ENCODE assay signal across 12 mouse cellular contexts in genomic region chr11:100710977-100711376, GRCm38 (mm10). TPM values are rescaled to one million over a fixed set of nuclear protein-coding genes. Genes with fewer than 3 reads are reported as not detected.
A peak's percentile ranks its signal among the peaks of the same experiment; 100 is the strongest.
DNase-seq lines count a peak whose midpoint lies in the region; ATAC-seq and TF ChIP-seq lines count a peak whose summit lies in the region.
"Had no signal": no experiment of that assay in that cellular context is flagged by ENCODE, and none has a peak within 500 bp of the region (broad histone marks: within the 10 kb centered on the region; RNA-seq: fewer than 3 reads in every experiment).

No protein-coding gene starts in this region.

- DNase-seq in heart, embryonic 10.5 days (ENCODE audit: low spot score): no peak
- DNase-seq in right cerebral cortex, adult 18-20 months: no peak
- DNase-seq in cerebellum, adult 9-11 months: no peak
- no peak for DNase-seq in kidney, adult 11 months
- DNase-seq: kidney, postnatal 36 days; retina, postnatal 1 day had no signal

- peak overlapping the region; percentile 89; the same call in 1 of the 2 replicates for H3K4me3 ChIP-seq in heart, embryonic 15.5 days
- H3K4me3 ChIP-seq in heart, embryonic 10.5 days: no peak overlapping the region
- peak overlapping the region; percentile 94 for H3K4me3 ChIP-seq in E14TG2a.4 (replicated peaks; ENCODE audit: low read length)
- peak overlapping the region; percentile 99; the same call in 1 of the 2 replicates for H3K4me3 ChIP-seq in embryonic facial prominence, embryonic 15.5 days (replicated peaks)
- no peak overlapping the region for H3K4me3 ChIP-seq in midbrain, embryonic 13.5 days (replicated peaks)

- no peak for ATAC-seq in heart, embryonic 15.5 days (replicated peaks; ENCODE audit: insufficient number of reproducible peaks, insufficient read depth, low FRiP score, low read depth)
- no peak for ATAC-seq in embryonic facial prominence, embryonic 15.5 days (ENCODE audit: insufficient number of reproducible peaks, low FRiP score, low TSS enrichment, low read depth)
- no peak for ATAC-seq in midbrain, embryonic 13.5 days

- peaks cover 60% of the 10 kb centered on the region for H3K36me3 ChIP-seq in heart, embryonic 15.5 days
- H3K36me3 ChIP-seq in heart, embryonic 10.5 days: peaks cover 62% of the 10 kb centered on the region
- H3K36me3 ChIP-seq in E14TG2a.4 (ENCODE audit: insufficient read depth, low read length): peaks cover 67% of the 10 kb centered on the region
- peaks cover 56% of the 10 kb centered on the region for H3K36me3 ChIP-seq in embryonic facial prominence, embryonic 15.5 days
- peaks cover 55% of the 10 kb centered on the region for H3K36me3 ChIP-seq in midbrain, embryonic 13.5 days

- H3K9me3 ChIP-seq in heart, embryonic 15.5 days (replicated peaks): no peaks in the 10 kb centered on the region
- no peaks in the 10 kb centered on the region for H3K9me3 ChIP-seq in heart, embryonic 10.5 days
- H3K9me3 ChIP-seq in E14TG2a.4 (ENCODE audit: low read length): no peaks in the 10 kb centered on the region
- no peaks in the 10 kb centered on the region for H3K9me3 ChIP-seq in embryonic facial prominence, embryonic 15.5 days (replicated peaks)
- H3K9me3 ChIP-seq in midbrain, embryonic 13.5 days: no peaks in the 10 kb centered on the region

- H3K27ac ChIP-seq in heart, embryonic 15.5 days: no peak overlapping the region
- no peak overlapping the region for H3K27ac ChIP-seq in heart, embryonic 10.5 days
- H3K27ac ChIP-seq in embryonic facial prominence, embryonic 15.5 days (replicated peaks): no peak overlapping the region
- H3K27ac ChIP-seq in midbrain, embryonic 13.5 days: no peak overlapping the region
- H3K27ac ChIP-seq: liver, embryonic 14.5 days had no signal

- no peak for TF ChIP-seq CTCF in E14TG2a.4 (conservative IDR thresholded peaks at IDR 0.05; ENCODE audit: low read length)

- H3K9ac ChIP-seq in heart, embryonic 15.5 days: no peak overlapping the region
- no peak overlapping the region for H3K9ac ChIP-seq in embryonic facial prominence, embryonic 15.5 days
- 0 out of 2 replicates have a peak overlapping the region, but pooled peaks have one; percentile 4 for H3K9ac ChIP-seq in midbrain, embryonic 13.5 days (replicated peaks)

- H3K27me3 ChIP-seq in heart, embryonic 15.5 days: no peaks in the 10 kb centered on the region
- H3K27me3 ChIP-seq in heart, embryonic 10.5 days (ENCODE audit: insufficient read depth, poor library complexity, severe bottlenecking): no peaks in the 10 kb centered on the region
- H3K27me3 ChIP-seq in E14TG2a.4 (ENCODE audit: insufficient read depth, low read length): no peaks in the 10 kb centered on the region
- no peaks in the 10 kb centered on the region for H3K27me3 ChIP-seq in embryonic facial prominence, embryonic 15.5 days
- H3K27me3 ChIP-seq in midbrain, embryonic 13.5 days: no peaks in the 10 kb centered on the region

- WGBS in heart, embryonic 15.5 days: 84% methylated on average over 4 of the region's 4 CpGs
- WGBS in heart, embryonic 10.5 days: 81% methylated on average over 4 of the region's 4 CpGs
- 85% methylated on average over 4 of the region's 4 CpGs for WGBS in embryonic facial prominence, embryonic 15.5 days
- 91% methylated on average over 4 of the region's 4 CpGs for WGBS in midbrain, embryonic 13.5 days

- H3K4me1 ChIP-seq in heart, embryonic 15.5 days (replicated peaks): peaks cover 34% of the 10 kb centered on the region
- peaks cover 45% of the 10 kb centered on the region for H3K4me1 ChIP-seq in heart, embryonic 10.5 days
- peaks cover 74% of the 10 kb centered on the region for H3K4me1 ChIP-seq in E14TG2a.4 (replicated peaks; ENCODE audit: low read depth, low read length)
- peaks cover 35% of the 10 kb centered on the region for H3K4me1 ChIP-seq in embryonic facial prominence, embryonic 15.5 days
- peaks cover 38% of the 10 kb centered on the region for H3K4me1 ChIP-seq in midbrain, embryonic 13.5 days (replicated peaks)

- peak overlapping the region; percentile 79; the same call in 1 of the 2 replicates for H3K4me2 ChIP-seq in heart, embryonic 15.5 days
- 0 out of 2 replicates have a peak overlapping the region, but pooled peaks have one; percentile 72 for H3K4me2 ChIP-seq in embryonic facial prominence, embryonic 15.5 days (replicated peaks)
- peak overlapping the region; percentile 76; the same call in 1 of the 2 replicates for H3K4me2 ChIP-seq in midbrain, embryonic 13.5 days (replicated peaks)

RNA-seq across cellular contexts. Expression of gene Kat2a, which starts 1.3 kb away (rescaled TPM):
- polyA plus RNA-seq in heart, embryonic 15.5 days (2015; fragmentation: Nextera tagmentation; extraction: Ambion mirVana): 26.5 and 36.7 TPM in 2 replicates
- polyA plus RNA-seq in heart, embryonic 10.5 days (2016; fragmentation: Nextera tagmentation; extraction: Ambion mirVana): 52.0 and 59.8 TPM in 2 replicates
- 54.6 and 61.1 TPM in 2 replicates for polyA plus RNA-seq in embryonic facial prominence, embryonic 15.5 days (2015; fragmentation: Nextera tagmentation; extraction: Ambion mirVana)
- 44.5 and 47.7 TPM in 2 replicates for polyA plus RNA-seq in midbrain, embryonic 13.5 days (2015; fragmentation: Nextera tagmentation; extraction: Ambion mirVana)

RNA-seq across cellular contexts. Expression of gene Hspb9, which starts 2.7 kb away (rescaled TPM):
- not detected in 2 replicates for polyA plus RNA-seq in heart, embryonic 15.5 days (2015; fragmentation: Nextera tagmentation; extraction: Ambion mirVana)
- polyA plus RNA-seq in heart, embryonic 10.5 days (2016; fragmentation: Nextera tagmentation; extraction: Ambion mirVana): 0.19 and 0.34 TPM in 2 replicates
- 0.55 TPM in 1 of 2 replicates, not detected in the other for polyA plus RNA-seq in embryonic facial prominence, embryonic 15.5 days (2015; fragmentation: Nextera tagmentation; extraction: Ambion mirVana)
- 0.26 TPM in 1 of 2 replicates, not detected in the other for polyA plus RNA-seq in midbrain, embryonic 13.5 days (2015; fragmentation: Nextera tagmentation; extraction: Ambion mirVana)
- polyA plus RNA-seq: heart, embryonic 14.5 days had no signal

RNA-seq across cellular contexts. Expression of gene Dhx58, which starts 6.9 kb away (rescaled TPM):
- polyA plus RNA-seq in heart, embryonic 15.5 days (2015; fragmentation: Nextera tagmentation; extraction: Ambion mirVana): 1.5 and 2.1 TPM in 2 replicates
- 1.1 and 2.4 TPM in 2 replicates for polyA plus RNA-seq in heart, embryonic 10.5 days (2016; fragmentation: Nextera tagmentation; extraction: Ambion mirVana)
- polyA plus RNA-seq in embryonic facial prominence, embryonic 15.5 days (2015; fragmentation: Nextera tagmentation; extraction: Ambion mirVana): 3.4 and 5.9 TPM in 2 replicates
- polyA plus RNA-seq in midbrain, embryonic 13.5 days (2015; fragmentation: Nextera tagmentation; extraction: Ambion mirVana): 2.5 and 2.6 TPM in 2 replicates

RNA-seq across cellular contexts. Expression of gene Zfp385c, which starts 18.7 kb away (rescaled TPM):
- polyA plus RNA-seq in heart, embryonic 15.5 days (2015; fragmentation: Nextera tagmentation; extraction: Ambion mirVana): 0.09 and 0.16 TPM in 2 replicates
- polyA plus RNA-seq in heart, embryonic 10.5 days (2016; fragmentation: Nextera tagmentation; extraction: Ambion mirVana): 0.23 and 0.27 TPM in 2 replicates
- polyA plus RNA-seq in embryonic facial prominence, embryonic 15.5 days (2015; fragmentation: Nextera tagmentation; extraction: Ambion mirVana): 2.0 and 3.1 TPM in 2 replicates
- 0.45 and 0.70 TPM in 2 replicates for polyA plus RNA-seq in midbrain, embryonic 13.5 days (2015; fragmentation: Nextera tagmentation; extraction: Ambion mirVana)
- polyA plus RNA-seq: liver, embryonic 14.5 days had no signal

RNA-seq across cellular contexts. Expression of gene Rab5c, which starts 27.0 kb away (rescaled TPM):
- 13.0 and 16.2 TPM in 2 replicates for polyA plus RNA-seq in heart, embryonic 15.5 days (2015; fragmentation: Nextera tagmentation; extraction: Ambion mirVana)
- polyA plus RNA-seq in heart, embryonic 10.5 days (2016; fragmentation: Nextera tagmentation; extraction: Ambion mirVana): 13.7 and 13.9 TPM in 2 replicates
- 31.0 and 33.2 TPM in 2 replicates for polyA plus RNA-seq in embryonic facial prominence, embryonic 15.5 days (2015; fragmentation: Nextera tagmentation; extraction: Ambion mirVana)
- polyA plus RNA-seq in midbrain, embryonic 13.5 days (2015; fragmentation: Nextera tagmentation; extraction: Ambion mirVana): 27.4 and 29.5 TPM in 2 replicates

Comparison
In these comparisons a context has a peak if more than half of its experiments do, and no peak if none do; other contexts are left out.
1. H3K4me3 ChIP-seq: peak in heart, embryonic 15.5 days (single experiment), E14TG2a.4 (single experiment) and embryonic facial prominence, embryonic 15.5 days (single experiment); none in heart, embryonic 10.5 days (single experiment) and midbrain, embryonic 13.5 days (single experiment).
2. Peak in every context shown above with its lines, with median percentiles within 50 percentile points of each other: H3K4me2 ChIP-seq.